Mouse (Mus musculus): Measurements from ENCODE around the gene Rpgrip1l. TPM values are rescaled to one million over a fixed set of nuclear protein-coding genes. Genes with fewer than 3 reads are reported as not detected.

Rpgrip1l gene
- total and polyA plus RNA-seq, 3 experiments: 0.26 to 6.6 (median 5.6) TPM

DNA sequence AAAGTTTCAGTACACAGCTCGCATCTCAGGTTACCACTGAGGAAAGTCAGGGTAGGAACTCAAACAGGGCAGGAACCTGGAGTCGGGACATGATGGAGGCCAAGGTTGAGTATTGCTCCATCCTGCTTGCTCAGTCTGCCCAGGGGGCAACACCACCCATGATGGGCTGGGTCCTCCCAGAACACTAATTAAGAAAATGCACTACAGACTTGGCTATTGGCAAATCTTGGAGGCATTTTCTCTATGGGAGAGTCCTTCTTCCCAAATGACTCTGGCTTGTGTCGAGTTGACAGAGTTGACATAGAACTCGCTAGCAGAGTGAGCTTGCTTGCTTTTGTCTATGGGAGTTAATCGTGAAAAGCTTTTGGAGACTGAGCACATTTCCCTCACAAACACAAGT lies 120.1 kb downstream of the Rpgrip1l start:
- no peak for DNase-seq (ENCODE audit: low spot score)
- Histone ChIP-seq H3K9me3 (replicated peaks) (no peaks in the 10 kb centered on the region), H3K4me1 (ENCODE audit: insufficient read depth, low read depth, low read length) (no peaks in the 10 kb centered on the region), H3K4me3 (ENCODE audit: low read depth, low read length) (no peak overlapping the region), H3K36me3 (replicated peaks) (no peaks in the 10 kb centered on the region), H3K27me3 (ENCODE audit: insufficient read depth, low read length) (peaks cover 15% of the 10 kb centered on the region)
- no peak for ATAC-seq (ENCODE audit: extremely low read depth, insufficient number of reproducible peaks, low FRiP score, poor library complexity, severe bottlenecking)
- TF ChIP-seq POLR2AphosphoS5 (IDR thresholded peaks at IDR 0.05; ENCODE audit: insufficient replicate concordance, low read depth, low read length) (no peak), CTCF (IDR thresholded peaks at IDR 0.05; ENCODE audit: low read depth, low read length) (no peak), GATA1 (IDR thresholded peaks at IDR 0.05; ENCODE audit: borderline replicate concordance, low read length) (no peak), TAL1 (conservative IDR thresholded peaks at IDR 0.05; ENCODE audit: low read depth, low read length) (no peak), GATA2 (IDR thresholded peaks at IDR 0.05; ENCODE audit: borderline replicate concordance, low read depth, low read length) (no peak)

GRCm38 (mm10) chr8:91190816-91191340 lies 122.2 kb downstream of the Rpgrip1l start:
- H3K4me3 ChIP-seq (ENCODE audit: low read depth, low read length): no peak overlapping the region
- H3K9me3 ChIP-seq (replicated peaks): no peaks in the 10 kb centered on the region
- no peaks in the 10 kb centered on the region for H3K36me3 ChIP-seq (replicated peaks)
- peaks cover 15% of the 10 kb centered on the region for H3K27me3 ChIP-seq (ENCODE audit: insufficient read depth, low read length)
- DNase-seq (ENCODE audit: low spot score): no peak
- ATAC-seq (ENCODE audit: extremely low read depth, insufficient number of reproducible peaks, low FRiP score, poor library complexity, severe bottlenecking): no peak
- H3K4me1 ChIP-seq (ENCODE audit: insufficient read depth, low read depth, low read length): no peaks in the 10 kb centered on the region
- TF ChIP-seq CTCF (IDR thresholded peaks at IDR 0.05; ENCODE audit: low read depth, low read length): no peak
- TF ChIP-seq POLR2AphosphoS5 (IDR thresholded peaks at IDR 0.05; ENCODE audit: insufficient replicate concordance, low read depth, low read length): no peak
- TF ChIP-seq GATA1 (IDR thresholded peaks at IDR 0.05; ENCODE audit: borderline replicate concordance, low read length): no peak
- no peak for TF ChIP-seq TAL1 (conservative IDR thresholded peaks at IDR 0.05; ENCODE audit: low read depth, low read length)
- TF ChIP-seq GATA2 (IDR thresholded peaks at IDR 0.05; ENCODE audit: borderline replicate concordance, low read depth, low read length): no peak

GRCm38 (mm10) chr8:91188152-91188551 lies 124.9 kb downstream of the Rpgrip1l start:
- Histone ChIP-seq H3K9me3 (replicated peaks) (no peaks in the 10 kb centered on the region), H3K4me3 (ENCODE audit: low read depth, low read length) (no peak overlapping the region), H3K27me3 (ENCODE audit: insufficient read depth, low read length) (0 out of 2 replicates have a peak, but pooled peaks cover 2% of the 10 kb centered on the region), H3K36me3 (replicated peaks) (no peaks in the 10 kb centered on the region), H3K4me1 (ENCODE audit: insufficient read depth, low read depth, low read length) (no peaks in the 10 kb centered on the region)
- DNase-seq (ENCODE audit: low spot score) (no peak), ATAC-seq (ENCODE audit: extremely low read depth, insufficient number of reproducible peaks, low FRiP score, poor library complexity, severe bottlenecking) (no peak)
- TF ChIP-seq GATA1 (IDR thresholded peaks at IDR 0.05; ENCODE audit: borderline replicate concordance, low read length) (no peak), CTCF (IDR thresholded peaks at IDR 0.05; ENCODE audit: low read depth, low read length) (no peak), GATA2 (IDR thresholded peaks at IDR 0.05; ENCODE audit: borderline replicate concordance, low read depth, low read length) (no peak), POLR2AphosphoS5 (IDR thresholded peaks at IDR 0.05; ENCODE audit: insufficient replicate concordance, low read depth, low read length) (no peak), TAL1 (conservative IDR thresholded peaks at IDR 0.05; ENCODE audit: low read depth, low read length) (no peak)

DNA sequence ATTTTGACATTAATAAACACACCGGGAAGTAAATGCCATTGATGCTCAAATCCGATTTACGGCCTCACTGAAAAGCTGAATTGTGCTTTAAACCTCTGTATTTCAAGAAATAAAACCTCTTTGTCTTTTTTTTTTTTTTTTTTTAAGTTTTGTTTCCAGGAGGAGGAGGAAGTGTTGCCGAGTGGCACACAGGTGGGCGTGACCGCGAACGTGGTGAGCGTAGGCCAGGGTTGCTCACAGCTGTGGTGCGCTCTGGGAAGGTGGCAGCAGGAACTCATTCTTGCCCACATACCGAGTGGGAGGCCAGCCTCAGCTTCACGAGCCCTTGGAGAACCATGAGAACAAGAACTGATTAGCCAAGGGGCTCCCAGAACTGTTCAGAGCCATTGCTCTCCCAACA lies 126.7 kb downstream of the Rpgrip1l start:
- 0 out of 2 replicates have a peak, but pooled peaks cover 2% of the 10 kb centered on the region for H3K27me3 ChIP-seq (ENCODE audit: insufficient read depth, low read length)
- no peaks in the 10 kb centered on the region for H3K9me3 ChIP-seq (replicated peaks)
- H3K4me3 ChIP-seq (ENCODE audit: low read depth, low read length): no peak overlapping the region
- H3K36me3 ChIP-seq (replicated peaks): no peaks in the 10 kb centered on the region
- no peak for ATAC-seq (ENCODE audit: extremely low read depth, insufficient number of reproducible peaks, low FRiP score, poor library complexity, severe bottlenecking)
- DNase-seq (ENCODE audit: low spot score): no peak
- TF ChIP-seq CTCF (IDR thresholded peaks at IDR 0.05; ENCODE audit: low read depth, low read length) (no peak), GATA1 (IDR thresholded peaks at IDR 0.05; ENCODE audit: borderline replicate concordance, low read length) (no peak), TAL1 (conservative IDR thresholded peaks at IDR 0.05; ENCODE audit: low read depth, low read length) (no peak), GATA2 (IDR thresholded peaks at IDR 0.05; ENCODE audit: borderline replicate concordance, low read depth, low read length) (no peak), POLR2AphosphoS5 (IDR thresholded peaks at IDR 0.05; ENCODE audit: insufficient replicate concordance, low read depth, low read length) (no peak)
- no peaks in the 10 kb centered on the region for H3K4me1 ChIP-seq (ENCODE audit: insufficient read depth, low read depth, low read length)

GRCm38 (mm10) chr8:91177708-91178107 lies 135.4 kb downstream of the Rpgrip1l start:
- Histone ChIP-seq H3K4me1 (ENCODE audit: insufficient read depth, low read depth, low read length) (no peaks in the 10 kb centered on the region), H3K4me3 (ENCODE audit: low read depth, low read length) (no peak overlapping the region), H3K27me3 (ENCODE audit: insufficient read depth, low read length) (no peaks in the 10 kb centered on the region; the same call in none of the 2 replicates), H3K36me3 (replicated peaks) (no peaks in the 10 kb centered on the region), H3K9me3 (replicated peaks) (no peaks in the 10 kb centered on the region)
- no peak for TF ChIP-seq GATA1 (IDR thresholded peaks at IDR 0.05; ENCODE audit: borderline replicate concordance, low read length)
- TF ChIP-seq POLR2AphosphoS5 (IDR thresholded peaks at IDR 0.05; ENCODE audit: insufficient replicate concordance, low read depth, low read length): no peak
- TF ChIP-seq TAL1 (conservative IDR thresholded peaks at IDR 0.05; ENCODE audit: low read depth, low read length): no peak
- no peak for TF ChIP-seq GATA2 (IDR thresholded peaks at IDR 0.05; ENCODE audit: borderline replicate concordance, low read depth, low read length)
- TF ChIP-seq CTCF (IDR thresholded peaks at IDR 0.05; ENCODE audit: low read depth, low read length): no peak
- no peak for ATAC-seq (ENCODE audit: extremely low read depth, insufficient number of reproducible peaks, low FRiP score, poor library complexity, severe bottlenecking)
- DNase-seq (ENCODE audit: low spot score): no peak

- Histone ChIP-seq H3K9me3 (replicated peaks) (no peaks in the 10 kb centered on the region), H3K4me3 (ENCODE audit: low read depth, low read length) (no peak overlapping the region)
- no peak for ATAC-seq (ENCODE audit: extremely low read depth, insufficient number of reproducible peaks, low FRiP score, poor library complexity, severe bottlenecking)
Observed at GRCm38 (mm10) chr8:91176176-91176575, 136.9 kb downstream of the Rpgrip1l start.

More at GRCm38 (mm10) chr8:91176176-91176575, 136.9 kb downstream of the Rpgrip1l start:
- DNase-seq (ENCODE audit: low spot score): no peak
- TF ChIP-seq GATA1 (IDR thresholded peaks at IDR 0.05; ENCODE audit: borderline replicate concordance, low read length): no peak
- no peak for TF ChIP-seq GATA2 (IDR thresholded peaks at IDR 0.05; ENCODE audit: borderline replicate concordance, low read depth, low read length)
- no peak for TF ChIP-seq TAL1 (conservative IDR thresholded peaks at IDR 0.05; ENCODE audit: low read depth, low read length)
- H3K36me3 ChIP-seq (replicated peaks): no peaks in the 10 kb centered on the region
- H3K4me1 ChIP-seq (ENCODE audit: insufficient read depth, low read depth, low read length): no peaks in the 10 kb centered on the region
- H3K27me3 ChIP-seq (ENCODE audit: insufficient read depth, low read length): no peaks in the 10 kb centered on the region; the same call in none of the 2 replicates

All from G1E (cell line).